Mouse (Mus musculus) thymus, adult 2 months (tissue): Measurements from ENCODE around the gene Catip. TPM values are rescaled to one million over a fixed set of nuclear protein-coding genes. Genes with fewer than 3 reads are reported as not detected.

Experiments
- DNase-seq: peaks from one replicate; pipeline ENCODE4 v3.0.0; 2021
- H3K27ac ChIP-seq: fragments of 200-500 bp; 2 replicates; pipeline ENCODE4 v1.5.1; 2012; ENCODE audit warnings: low read length, control low read depth; ENCODE audit not compliant: control insufficient read depth, insufficient read depth
- H3K27me3 ChIP-seq: fragments of 200-500 bp; 2 replicates; pipeline ENCODE4 v1.6.1; 2012; ENCODE audit warnings: mild to moderate bottlenecking, low read length, moderate library complexity, mixed read lengths; ENCODE audit not compliant: control insufficient read depth, insufficient read depth
- H3K36me3 ChIP-seq: fragments of 200-500 bp; 2 replicates; pipeline ENCODE4 v1.6.1; 2012; ENCODE audit warnings: mild to moderate bottlenecking, low read length, moderate library complexity; ENCODE audit not compliant: control insufficient read depth, insufficient read depth
- H3K4me1 ChIP-seq: fragments of 200-500 bp; replicated peaks from 2 replicates; pipeline ENCODE4 v1.6.1; 2012; ENCODE audit warnings: low read length; ENCODE audit not compliant: control insufficient read depth, insufficient read depth
- H3K4me3 ChIP-seq: fragments of 200-500 bp; 2 replicates; pipeline ENCODE4 v1.5.1; 2012; ENCODE audit warnings: mild to moderate bottlenecking, low read length, control low read depth, moderate library complexity; ENCODE audit not compliant: control insufficient read depth, insufficient read depth
- CTCF ChIP-seq: fragments of 200-500 bp; IDR thresholded peaks from 2 replicates; pipeline ENCODE4 v1.5.1; 2012; ENCODE audit warnings: mild to moderate bottlenecking, control low read depth, low read length, moderate library complexity, borderline replicate concordance; ENCODE audit not compliant: control insufficient read depth, poor library complexity, insufficient read depth; ENCODE audit errors: extremely low read depth
- POLR2A ChIP-seq: fragments of 200-500 bp; IDR thresholded peaks from 2 replicates; pipeline ENCODE4 v1.6.1; 2012; ENCODE audit warnings: mild to moderate bottlenecking, low read length, control low read depth, moderate library complexity; ENCODE audit not compliant: control insufficient read depth, poor library complexity, insufficient read depth; ENCODE audit errors: extremely low read depth
- WGBS: fragments of 180-500 bp; shearing (Covaris S2); methylation state at CpG from one replicate; pipeline ENCODE4 v1.1.7; 2018; 5-methylcytosine and 5-hydroxymethylcytosine counted together
- polyA plus RNA-seq: library from polyadenylated mRNA; depleted of rRNA; stranded (reverse); fragments of >200 nt; gene quantifications from 2 replicates; pipeline ENCODE4 v1.2.3, GENCODE M21; 2012

The Catip gene
- polyA plus RNA-seq, 1 experiment: 0.13 TPM

DNA sequence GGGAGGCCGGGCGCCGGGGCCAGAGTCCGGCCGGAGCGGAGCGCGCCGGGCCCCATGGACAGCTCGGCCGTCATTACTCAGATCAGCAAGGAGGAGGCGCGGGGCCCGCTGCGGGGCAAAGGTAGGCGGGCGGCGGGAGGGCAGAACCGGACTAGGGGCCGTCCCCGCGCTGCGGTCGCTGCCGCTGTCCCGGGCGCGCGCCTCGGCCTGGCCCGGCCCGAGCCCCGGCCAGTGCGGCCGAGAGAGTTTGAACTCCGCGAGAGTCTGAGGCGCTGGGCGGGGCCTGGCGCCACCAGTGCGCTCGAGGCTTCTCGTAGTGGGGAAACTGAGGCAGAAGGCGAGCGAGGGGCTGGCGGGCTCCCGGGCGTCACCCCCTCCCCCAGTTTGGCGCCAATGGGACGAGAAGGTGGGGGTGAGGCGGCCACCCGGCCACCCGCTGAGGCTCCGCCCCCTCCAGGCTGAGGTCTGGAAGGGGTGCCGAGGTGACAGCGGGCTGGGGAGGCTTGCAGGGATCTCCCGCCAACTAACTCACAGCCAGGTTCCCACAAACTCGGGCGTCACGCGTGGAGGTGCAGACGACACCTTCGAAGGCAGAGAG, 30.0 kb downstream of the Catip start:
- peaks cover 36% of the 10 kb centered on the region for H3K4me1 ChIP-seq
- under 1% methylated on average over 62 of the region's 63 CpGs for WGBS
- peak overlapping the region; percentile 29 for H3K27ac ChIP-seq
- H3K4me3 ChIP-seq: peak overlapping the region; percentile 82
- H3K36me3 ChIP-seq: peaks cover 7% of the 10 kb centered on the region
- TF ChIP-seq POLR2A: peak; percentile 41; the same call in 1 of the 2 replicates
- no peak for TF ChIP-seq CTCF
- H3K27me3 ChIP-seq: no peaks in the 10 kb centered on the region
- DNase-seq: peak; percentile 81

DNA sequence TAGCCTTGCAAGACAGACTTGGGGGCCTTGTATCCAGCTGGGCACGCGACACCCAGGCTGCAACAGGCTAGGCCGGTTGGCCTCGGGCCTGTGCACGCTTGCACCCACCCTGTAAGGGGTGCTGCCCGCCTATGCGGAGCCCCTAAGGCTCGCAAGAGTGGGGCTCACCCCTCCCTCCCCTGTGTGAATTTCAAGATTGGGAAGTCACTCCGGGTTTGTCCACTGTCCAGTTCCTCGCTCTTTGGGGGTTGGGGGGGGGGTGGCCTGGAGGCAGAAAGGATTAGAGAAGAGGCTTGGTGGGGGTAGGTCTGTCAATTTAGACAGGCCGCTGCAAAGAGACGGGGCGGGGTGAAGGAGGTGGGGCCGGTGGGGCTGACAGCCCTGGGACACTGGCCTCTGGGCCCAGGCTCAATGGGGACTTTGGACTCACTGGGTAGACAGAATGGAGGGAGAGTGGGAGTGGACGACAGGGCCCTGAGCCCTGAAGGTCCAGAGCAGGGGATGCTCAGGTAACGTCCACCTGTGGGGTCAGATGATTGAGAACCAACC, 30.6 kb downstream of the Catip start:
- DNase-seq: no peak
- peaks cover 7% of the 10 kb centered on the region for H3K36me3 ChIP-seq

DNA sequence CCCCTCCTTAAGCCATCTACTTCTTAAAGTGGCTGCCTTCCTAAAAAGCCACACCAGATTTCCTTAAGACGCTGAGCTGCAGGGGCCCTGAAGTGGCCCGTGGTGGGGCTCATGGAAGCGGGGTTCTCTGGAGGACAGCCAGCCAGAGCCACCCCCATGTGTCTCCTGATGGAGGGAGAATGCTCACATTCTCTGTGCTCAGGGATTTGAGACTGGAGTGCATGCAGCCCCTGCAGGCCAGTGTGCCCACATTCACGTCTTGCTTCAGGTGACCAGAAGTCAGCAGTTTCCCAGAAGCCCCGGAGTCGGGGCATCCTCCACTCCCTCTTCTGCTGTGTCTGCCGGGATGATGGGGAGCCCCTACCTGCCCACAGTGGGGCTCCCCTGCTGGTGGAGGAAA, 31.1 kb downstream of the Catip start:
- Histone ChIP-seq H3K27ac (no peak overlapping the region; the same call in 1 of the 2 replicates), H3K4me3 (peak overlapping the region; percentile 82; the same call in 1 of the 2 replicates), H3K4me1 (peaks cover 37% of the 10 kb centered on the region), H3K27me3 (no peaks in the 10 kb centered on the region), H3K36me3 (peaks cover 7% of the 10 kb centered on the region)
- WGBS: 53% methylated on average over 7 of the region's 7 CpGs
- TF ChIP-seq CTCF (no peak; the same call in 1 of the 2 replicates), POLR2A (no peak)
- no peak for DNase-seq

More for the DNA sequence above, 30.6 kb downstream of the Catip start:
- no peak overlapping the region; the same call in 1 of the 2 replicates for H3K27ac ChIP-seq
- peak overlapping the region; percentile 82 for H3K4me3 ChIP-seq
- TF ChIP-seq CTCF: no peak
- no peak for TF ChIP-seq POLR2A
- H3K4me1 ChIP-seq: peaks cover 34% of the 10 kb centered on the region
- H3K27me3 ChIP-seq: no peaks in the 10 kb centered on the region
- WGBS: 8% methylated on average over 16 of the region's 16 CpGs

DNA sequence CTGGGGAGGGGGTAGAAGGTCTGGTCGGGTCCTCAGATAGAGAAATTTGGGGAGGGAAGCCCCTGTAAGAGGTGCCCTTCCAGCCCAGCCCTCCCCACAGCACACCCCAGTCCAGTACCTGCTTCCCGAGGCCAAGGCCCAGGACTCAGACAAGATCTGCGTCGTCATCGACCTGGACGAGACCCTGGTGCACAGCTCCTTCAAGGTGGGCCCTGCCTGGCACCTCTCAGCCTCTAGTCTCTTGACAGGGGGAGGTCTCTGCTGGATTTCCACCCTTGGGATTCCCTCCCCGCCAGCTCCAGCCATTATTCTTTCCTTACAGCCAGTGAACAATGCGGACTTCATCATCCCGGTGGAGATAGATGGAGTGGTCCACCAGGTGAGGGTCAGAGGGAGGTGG, 31.8 kb downstream of the Catip start:
- no peak for TF ChIP-seq CTCF
- TF ChIP-seq POLR2A: no peak
- Histone ChIP-seq H3K27me3 (no peaks in the 10 kb centered on the region), H3K4me1 (peaks cover 39% of the 10 kb centered on the region), H3K27ac (no peak overlapping the region), H3K36me3 (peaks cover 7% of the 10 kb centered on the region), H3K4me3 (no peak overlapping the region)
- DNase-seq: no peak
- 95% methylated on average over 9 of the region's 9 CpGs for WGBS

- Histone ChIP-seq H3K4me3 (no peak overlapping the region), H3K4me1 (peaks cover 37% of the 10 kb centered on the region), H3K27me3 (no peaks in the 10 kb centered on the region), H3K27ac (no peak overlapping the region), H3K36me3 (peaks cover 7% of the 10 kb centered on the region)
- 96% methylated on average over 9 of the region's 9 CpGs for WGBS
- no peak for TF ChIP-seq CTCF
- TF ChIP-seq POLR2A: no peak
- no peak for DNase-seq
These were observed 32.4 kb downstream of the Catip start for GRCm38 (mm10) chr1:74394311-74394710.

GRCm38 (mm10) chr1:74394858-74395257, 33.0 kb downstream of the Catip start:
- Histone ChIP-seq H3K27ac (no peak overlapping the region), H3K4me1 (peaks cover 31% of the 10 kb centered on the region), H3K27me3 (no peaks in the 10 kb centered on the region), H3K36me3 (peaks cover 7% of the 10 kb centered on the region), H3K4me3 (no peak overlapping the region)
- no peak for DNase-seq
- TF ChIP-seq POLR2A (no peak), CTCF (no peak)
- WGBS: 98% methylated on average over 15 of the region's 15 CpGs
